14 mouse cellular contexts compared by ENCODE assay signal in genomic region chr1:167084330-167084729, GRCm38 (mm10).
"Had no signal": no experiment of that assay in that cellular context is flagged by ENCODE, and none has a peak within 500 bp of the region (broad histone marks: within the 10 kb centered on the region; RNA-seq: fewer than 3 reads in every experiment).

No protein-coding gene starts in this region.

- H3K27me3 ChIP-seq: liver, embryonic 13.5 days; midbrain, embryonic 12.5 days; neural tube, embryonic 13.5 days had no signal

- H3K36me3 ChIP-seq: liver, embryonic 13.5 days; midbrain, embryonic 12.5 days had no signal

- H3K4me3 ChIP-seq: liver, embryonic 13.5 days; midbrain, embryonic 12.5 days; myocyte; neural tube, embryonic 13.5 days had no signal

- DNase-seq: kidney, adult 18-20 months; kidney, adult 9 months; kidney, postnatal 14 days; kidney, postnatal 4 days; liver, embryonic 13.5 days; lung, adult 2 months; lung, postnatal 14 days; lung, postnatal 4 days; thymus, postnatal 25 days had no signal

- H3K27ac ChIP-seq: liver, embryonic 13.5 days; stomach, postnatal 0 days had no signal

- H3K4me1 ChIP-seq: liver, embryonic 13.5 days had no signal

- ATAC-seq: midbrain, embryonic 16.5 days had no signal

- H3K9me3 ChIP-seq: liver, embryonic 13.5 days; midbrain, embryonic 12.5 days; neural tube, embryonic 13.5 days had no signal

- H3K4me2 ChIP-seq: liver, embryonic 13.5 days; midbrain, embryonic 12.5 days; neural tube, embryonic 13.5 days had no signal

- H3K9ac ChIP-seq: liver, embryonic 13.5 days; midbrain, embryonic 12.5 days; neural tube, embryonic 13.5 days had no signal
